Mouse (Mus musculus) small intestine, adult 2 months (tissue): Measurements from ENCODE around the gene Gm11146.

Experiments used
- CTCF ChIP-seq: fragments of 200-500 bp; IDR thresholded peaks from 2 replicates; pipeline ENCODE4 v1.5.1; 2012; ENCODE audit warnings: low read depth, mild to moderate bottlenecking, control low read depth, inconsistent platforms, low read length, moderate library complexity, mixed read lengths; ENCODE audit not compliant: insufficient replicate concordance, insufficient read length; ENCODE audit errors: extremely low read depth
- POLR2A ChIP-seq: fragments of 200-500 bp; IDR thresholded peaks from 2 replicates; pipeline ENCODE4 v1.6.1; 2012; ENCODE audit warnings: low read depth, mild to moderate bottlenecking, control low read depth, inconsistent platforms, low read length, moderate library complexity

DNA sequence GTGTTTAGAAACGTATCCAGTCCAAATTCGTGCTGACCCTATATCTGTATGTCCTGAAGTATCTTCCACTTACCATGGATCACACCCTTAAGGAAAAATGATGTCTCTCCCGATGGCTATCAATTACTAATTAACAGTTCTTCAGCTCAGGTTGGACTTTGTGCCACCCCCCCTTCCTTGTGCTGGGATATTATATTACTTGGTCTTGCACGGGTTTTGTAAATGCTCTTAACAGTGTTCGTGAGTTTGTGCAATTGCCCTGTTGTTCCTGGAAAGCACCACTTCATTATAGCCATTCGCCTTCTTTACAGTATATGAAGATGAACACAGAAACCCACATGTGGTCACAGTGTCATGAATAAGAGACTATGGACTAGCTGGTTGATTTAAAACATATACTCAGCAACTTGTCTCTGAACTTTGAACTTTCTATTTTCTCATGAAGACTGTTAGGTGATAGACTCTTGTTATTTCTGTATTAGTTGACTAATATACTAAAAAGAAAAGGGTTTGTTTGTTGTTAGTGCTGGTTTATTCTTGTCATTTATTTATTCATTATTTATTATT is 30.5 kb upstream of the Gm11146 start:
- TF ChIP-seq CTCF, result no peak
- TF ChIP-seq POLR2A, result no peak
